Mouse (Mus musculus) gastrocnemius, adult 18-20 months (tissue): ENCODE measurements around the gene Ift27. TPM values are rescaled to one million over a fixed set of nuclear protein-coding genes. Genes with fewer than 3 reads are reported as not detected.

ENCODE experiments used
- DNase-seq: peaks from one replicate; pipeline ENCODE4 v3.0.0; 2021; ENCODE audit warnings: low spot score
- total RNA-seq, 2 experiments: library from RNA; stranded (reverse); gene quantifications; 2 replicates each; pipeline ENCODE4 v1.2.3; 2021

Gene Ift27
- total RNA-seq, 2 experiments from 2014 or later: 11.5 to 16.6 TPM

DNA sequence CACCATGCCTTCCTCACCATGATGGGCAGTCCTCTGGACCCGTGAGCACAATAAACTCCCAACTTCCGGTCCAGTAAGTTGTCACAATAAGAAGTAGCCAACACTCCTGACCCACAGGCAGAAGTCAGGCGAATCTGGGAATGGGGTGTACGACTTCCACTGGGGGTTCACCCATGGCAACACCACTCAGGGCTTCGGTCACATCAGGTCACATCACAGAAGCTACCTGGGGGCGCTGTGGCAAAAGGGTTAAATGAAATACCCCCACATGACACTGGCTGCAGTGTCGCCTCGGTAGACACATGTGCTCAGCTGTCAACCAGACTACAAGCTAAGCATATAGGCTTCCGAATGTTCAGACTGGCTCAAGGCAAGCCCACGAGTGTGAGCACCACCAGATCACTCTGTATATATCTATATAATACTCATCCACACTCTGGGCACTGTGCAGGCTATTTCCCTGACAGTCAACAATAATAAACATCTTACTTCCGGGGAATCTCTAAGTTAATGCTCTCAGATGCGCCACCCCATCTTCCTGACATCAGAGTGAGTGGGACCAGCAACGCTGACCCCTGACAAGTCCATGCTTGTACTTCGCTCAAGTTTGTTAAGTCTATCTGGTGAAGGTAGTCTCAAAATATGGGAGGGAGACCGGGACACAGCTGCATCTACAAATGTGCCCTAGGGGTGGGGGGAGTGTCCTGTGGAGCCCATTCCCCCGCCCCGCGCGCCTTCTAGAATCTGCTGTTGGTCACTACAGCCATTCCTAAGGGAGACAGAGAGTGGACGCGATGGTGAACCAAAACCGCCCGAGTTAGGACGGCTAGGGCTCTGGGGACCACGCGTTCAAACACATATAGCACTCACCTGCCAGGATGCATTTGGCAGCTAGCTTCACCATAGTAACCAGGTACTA lies 749 bp downstream of the Ift27 start:
- no peak for DNase-seq

DNA sequence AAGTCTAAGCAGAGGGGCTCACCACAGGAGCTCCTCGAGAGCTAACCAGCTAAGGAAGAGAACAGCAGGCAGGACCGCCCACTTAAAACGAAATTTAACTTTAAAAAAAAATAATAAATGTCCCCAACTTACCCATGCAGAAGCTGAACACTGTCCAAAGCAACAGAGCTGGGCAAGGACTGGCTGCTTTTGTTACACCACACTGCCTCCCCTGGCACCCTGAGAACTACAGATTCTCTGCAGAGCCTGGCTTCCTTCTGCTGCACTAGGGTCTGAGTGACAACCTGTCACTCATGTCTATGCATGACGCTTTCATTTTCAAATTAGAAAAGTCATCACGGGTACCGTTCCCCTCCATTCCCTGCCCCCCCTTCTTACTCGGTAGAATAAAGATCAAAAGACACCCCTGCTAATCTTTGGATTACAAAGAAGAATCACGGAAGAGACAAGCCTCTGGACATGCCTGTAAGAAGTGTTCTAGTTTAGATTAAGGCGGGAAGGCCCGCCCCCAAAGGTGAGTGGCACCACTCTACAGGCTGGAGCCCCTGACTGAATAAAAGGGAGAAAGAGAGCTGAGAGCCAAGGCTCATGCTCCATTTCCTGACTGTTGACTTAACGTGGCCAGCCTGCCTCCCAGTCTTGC lies 1.5 kb downstream of the Ift27 start:
- no peak for DNase-seq

DNA sequence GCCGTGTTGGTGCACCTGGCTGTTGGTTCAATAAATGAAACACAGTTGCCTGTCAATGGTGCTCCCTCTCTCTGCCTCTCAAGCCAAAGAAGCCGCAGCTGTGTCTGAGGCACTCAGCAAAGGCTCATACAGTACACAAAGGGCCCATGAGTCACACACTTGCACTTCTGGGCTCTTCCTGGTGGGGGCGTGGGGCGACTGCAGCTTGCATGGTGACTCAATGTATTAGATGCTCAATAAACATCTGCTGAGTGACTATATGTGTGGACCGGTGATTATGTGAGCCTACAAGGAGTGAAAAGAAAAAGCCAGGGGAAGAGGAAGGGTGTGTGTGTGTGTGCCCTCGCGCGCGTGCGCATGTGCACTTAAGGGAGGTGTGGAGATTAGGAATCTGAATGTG lies 2.3 kb downstream of the Ift27 start:
- no peak for DNase-seq

DNA sequence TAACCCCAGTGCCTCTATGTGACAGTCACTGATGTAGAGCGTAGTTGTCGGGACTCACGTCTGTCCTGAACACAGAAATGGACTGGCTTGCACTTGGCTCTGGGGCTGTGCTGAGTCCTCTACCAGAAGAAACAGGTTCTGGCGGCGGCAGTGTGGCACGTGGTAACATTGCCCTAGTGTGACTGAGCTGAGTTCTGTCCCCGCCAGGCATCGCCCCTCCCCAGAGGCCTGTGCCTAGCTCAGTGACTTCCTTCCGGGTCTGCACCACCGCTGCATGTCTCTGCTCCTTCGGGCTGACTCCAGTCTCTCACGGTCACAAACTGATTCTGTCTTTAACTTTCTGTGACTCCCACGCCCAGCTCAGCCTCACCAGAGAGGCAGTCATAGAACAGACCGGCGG lies 3.2 kb downstream of the Ift27 start:
- DNase-seq: no peak

DNA sequence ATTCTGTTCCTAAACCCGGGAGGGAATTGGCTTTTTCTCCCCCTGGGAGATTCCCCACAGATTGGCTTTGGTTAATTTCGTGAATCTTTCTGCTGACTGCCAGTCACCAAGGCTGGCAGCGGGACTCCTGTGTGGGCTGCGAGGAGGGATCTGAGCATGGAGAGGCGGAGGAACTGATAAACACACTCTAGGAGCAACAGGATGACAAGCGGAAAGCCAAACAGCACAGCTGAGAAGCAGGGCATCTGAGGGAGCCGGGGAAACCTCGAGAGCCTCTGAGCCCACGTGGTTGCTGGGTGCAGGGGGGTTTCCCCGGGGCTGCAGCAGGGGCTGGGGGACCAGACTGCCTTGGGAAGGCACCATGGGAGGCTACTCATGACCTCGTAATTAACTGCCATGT lies 4.3 kb downstream of the Ift27 start:
- DNase-seq: no peak

DNA sequence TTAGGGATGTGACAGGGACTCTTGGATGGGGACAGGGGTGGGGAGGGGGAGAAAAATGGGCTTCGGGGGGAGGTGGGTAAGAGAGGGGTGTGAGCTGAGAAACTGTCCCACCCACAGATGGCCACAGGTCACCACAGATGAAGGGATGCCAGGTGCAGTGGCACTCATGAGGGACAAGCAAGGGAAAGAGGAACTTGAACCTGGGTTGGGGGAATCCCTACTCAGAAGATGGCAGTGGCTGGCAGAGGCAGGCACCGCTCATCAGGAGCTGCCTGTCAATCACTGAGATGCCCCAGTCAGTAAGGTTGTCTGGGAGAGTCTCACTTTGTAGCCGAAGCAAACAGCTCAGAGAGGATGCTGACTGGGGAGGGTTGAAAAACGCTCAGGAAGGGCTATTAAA lies 8.6 kb downstream of the Ift27 start:
- no peak for DNase-seq

DNA sequence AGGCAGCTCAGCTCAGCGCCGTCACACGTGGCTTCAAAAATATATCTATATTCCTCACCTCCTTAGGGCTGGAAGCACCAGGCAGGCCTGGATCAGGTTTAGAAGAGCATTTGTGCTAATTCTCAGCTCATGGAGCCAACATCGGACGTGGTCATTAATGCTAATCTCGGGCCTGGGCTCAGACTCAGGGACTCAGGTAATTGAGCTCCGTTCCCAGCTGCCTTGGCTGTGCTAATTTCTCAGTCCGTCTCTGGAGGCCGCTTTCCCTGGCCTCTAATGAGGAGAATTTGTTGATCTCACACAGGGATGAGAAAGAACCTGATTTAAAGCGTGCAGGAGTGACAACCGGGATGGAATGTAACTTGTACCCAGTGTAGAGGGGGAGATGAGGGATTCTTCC lies 9.4 kb downstream of the Ift27 start:
- peak; percentile 25 for DNase-seq

DNA sequence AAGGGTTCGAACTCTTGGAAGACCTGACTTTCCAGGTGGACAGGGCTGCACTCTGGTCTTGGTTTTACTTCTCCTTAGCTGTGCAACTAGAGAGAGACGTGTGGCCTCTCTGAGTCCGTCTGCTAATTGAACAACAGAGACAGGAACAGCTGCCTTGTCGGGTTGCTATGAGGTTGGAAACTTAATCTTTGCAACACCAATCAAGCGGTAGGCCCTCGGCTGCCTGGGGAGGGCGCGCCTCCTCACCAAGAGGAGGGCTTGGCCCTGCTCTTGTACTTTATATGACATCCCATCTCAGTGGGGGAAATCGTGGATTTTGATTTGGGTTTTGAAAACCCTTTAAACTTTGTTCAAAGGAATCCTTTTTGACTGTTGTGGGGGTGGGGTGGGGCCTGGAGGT lies 12.0 kb downstream of the Ift27 start:
- no peak for DNase-seq

DNA sequence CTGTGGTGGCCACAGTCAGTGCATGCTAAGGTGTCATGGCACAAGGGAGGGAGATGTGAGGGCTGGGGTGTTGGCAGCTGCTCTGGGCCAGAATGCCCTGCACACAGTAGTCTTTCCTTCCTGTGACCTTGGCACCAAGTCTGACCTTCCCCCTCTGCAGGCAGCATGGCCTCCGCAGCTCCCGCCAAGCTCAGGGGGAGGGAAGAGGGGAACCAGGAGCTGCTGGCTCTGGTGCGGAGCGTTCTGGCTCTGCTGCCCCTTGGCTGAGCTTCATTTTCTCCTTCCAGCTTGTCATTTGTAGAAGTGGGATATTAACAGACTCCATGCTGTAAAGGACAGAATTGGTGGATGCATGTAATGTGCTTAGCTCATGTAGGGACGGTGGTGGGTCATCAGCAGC lies 15.6 kb downstream of the Ift27 start:
- no peak for DNase-seq

DNA sequence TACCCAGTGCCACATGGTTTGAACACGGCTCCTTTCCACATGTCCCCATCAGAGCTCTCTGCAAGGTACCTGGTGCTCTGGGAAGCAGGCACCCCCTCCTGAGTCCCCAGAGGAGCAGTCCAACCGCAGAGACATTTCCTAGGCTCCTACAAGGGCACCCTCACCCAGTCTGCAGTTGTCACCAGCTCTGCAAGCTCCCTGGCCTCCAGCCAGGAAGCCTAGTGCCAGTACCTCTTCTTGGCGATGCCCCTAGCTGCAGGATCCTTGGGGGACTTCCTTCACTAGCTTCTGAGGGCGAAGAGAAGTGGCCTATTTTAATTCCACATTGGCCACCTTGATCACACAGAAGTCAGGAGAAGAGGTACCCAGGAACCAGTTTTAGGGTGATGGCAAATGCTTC lies 16.1 kb downstream of the Ift27 start:
- no peak for DNase-seq

DNA sequence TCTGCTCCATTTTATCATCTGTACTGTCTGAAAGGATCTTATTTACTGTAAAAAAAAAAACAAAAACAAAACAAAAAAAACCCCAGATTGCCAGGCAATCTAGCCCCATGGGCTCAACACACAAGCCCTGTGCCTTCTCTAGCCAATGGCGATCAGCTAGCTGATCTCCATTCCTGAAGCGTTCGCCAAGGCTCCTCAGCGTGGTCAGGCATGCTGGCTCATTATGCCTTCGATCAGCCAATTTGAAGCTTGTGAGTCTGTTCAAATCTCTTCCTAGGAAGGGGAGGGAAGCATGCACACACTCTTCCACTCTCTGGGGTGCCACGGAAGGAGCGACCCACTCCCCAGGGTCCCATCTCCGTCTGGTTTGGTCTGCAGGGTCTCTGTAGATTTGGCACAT lies 16.6 kb downstream of the Ift27 start:
- DNase-seq: no peak

DNA sequence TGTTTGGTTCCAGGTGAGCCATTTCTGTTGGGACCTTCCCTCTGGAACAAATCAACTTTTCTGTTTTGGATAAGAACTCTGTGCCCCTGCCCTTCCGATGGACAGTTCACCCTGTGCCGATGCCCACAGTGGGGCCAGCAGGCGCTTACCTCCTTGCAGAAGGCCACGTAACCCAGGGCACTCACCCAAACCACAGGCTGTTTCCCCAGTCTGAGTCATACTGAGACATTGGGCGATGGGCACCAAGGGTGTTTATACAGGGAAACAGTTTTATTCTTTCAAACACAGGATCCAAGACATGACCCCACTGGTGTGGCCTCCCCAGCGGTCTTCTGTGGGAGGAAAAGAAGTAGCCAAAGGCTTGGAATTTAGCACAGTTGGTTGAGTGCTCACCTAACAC lies 18.5 kb downstream of the Ift27 start:
- no peak for DNase-seq

DNA sequence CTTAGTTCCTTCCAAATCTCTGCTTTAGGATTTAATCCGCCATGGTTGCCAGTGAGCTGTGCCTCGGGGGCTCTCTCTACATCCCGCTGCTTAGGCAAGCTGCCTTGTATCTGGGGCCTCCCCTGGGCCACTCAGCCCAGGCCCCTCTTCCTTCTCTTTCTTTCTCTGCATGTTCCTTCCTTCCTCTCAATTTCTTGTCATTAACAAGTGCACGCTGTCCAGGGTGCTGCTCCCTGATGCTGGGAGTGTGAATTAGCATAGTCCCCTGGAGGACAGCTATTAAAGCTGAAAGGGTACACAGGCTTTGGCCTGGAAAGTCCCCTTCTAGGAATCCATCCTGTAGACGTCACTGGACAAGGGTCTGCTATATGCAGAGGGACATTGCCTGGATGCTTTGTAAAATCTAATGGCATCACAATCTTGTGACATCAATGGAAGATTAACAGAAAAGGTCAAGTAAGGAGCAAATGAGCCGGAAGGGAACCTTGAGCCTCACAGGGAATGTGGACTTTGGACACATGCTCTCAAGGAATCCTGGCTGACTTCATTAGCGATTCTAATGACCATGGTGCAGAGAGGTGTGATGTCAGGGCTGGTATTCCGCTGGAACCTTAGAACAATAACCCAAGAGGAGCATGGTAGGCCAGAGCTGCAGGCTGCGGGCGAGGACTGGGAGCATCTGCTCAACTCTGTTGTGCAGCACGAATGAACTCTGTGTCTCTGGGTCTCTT lies 20.7 kb downstream of the Ift27 start:
- no peak for DNase-seq

DNA sequence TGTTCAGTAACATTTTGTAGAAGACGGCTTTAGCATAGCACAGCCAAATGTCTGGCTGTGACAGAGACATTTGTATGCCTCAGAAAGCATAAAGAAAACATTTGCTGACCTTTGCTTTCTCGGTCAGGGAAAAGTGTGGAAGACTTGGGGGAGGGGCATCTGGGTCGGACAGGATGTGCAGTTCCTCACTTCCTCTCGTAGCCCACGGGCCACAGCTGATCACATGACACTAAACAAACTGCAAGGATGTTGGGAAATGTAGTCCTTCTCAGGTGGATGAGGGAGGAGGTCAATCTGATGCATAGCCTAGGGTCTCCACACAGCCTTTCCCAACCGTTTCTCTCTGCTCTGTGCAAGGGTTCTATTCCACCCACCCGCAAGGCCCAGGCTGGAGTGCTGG lies 25.3 kb downstream of the Ift27 start:
- DNase-seq: no peak

DNA sequence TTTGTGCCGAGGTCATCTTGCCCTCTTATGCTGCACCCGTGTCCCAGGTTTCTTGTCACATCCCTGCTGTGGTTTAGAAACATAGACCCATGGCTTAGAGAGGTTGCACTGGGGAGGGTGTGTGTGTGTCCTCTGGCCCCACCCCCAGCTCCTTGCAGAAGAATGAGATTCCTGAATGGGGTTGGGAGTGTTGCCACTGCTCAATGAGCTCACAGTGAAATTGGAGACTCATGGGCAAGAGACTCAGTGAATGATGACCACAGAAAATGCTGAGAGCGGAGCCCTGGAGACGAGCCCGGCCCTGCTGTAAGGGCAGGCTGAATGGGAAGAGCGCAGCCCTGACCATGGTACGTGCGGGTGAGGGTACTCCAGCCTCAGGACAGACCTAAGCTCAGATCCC lies 33.7 kb downstream of the Ift27 start:
- no peak for DNase-seq

DNA sequence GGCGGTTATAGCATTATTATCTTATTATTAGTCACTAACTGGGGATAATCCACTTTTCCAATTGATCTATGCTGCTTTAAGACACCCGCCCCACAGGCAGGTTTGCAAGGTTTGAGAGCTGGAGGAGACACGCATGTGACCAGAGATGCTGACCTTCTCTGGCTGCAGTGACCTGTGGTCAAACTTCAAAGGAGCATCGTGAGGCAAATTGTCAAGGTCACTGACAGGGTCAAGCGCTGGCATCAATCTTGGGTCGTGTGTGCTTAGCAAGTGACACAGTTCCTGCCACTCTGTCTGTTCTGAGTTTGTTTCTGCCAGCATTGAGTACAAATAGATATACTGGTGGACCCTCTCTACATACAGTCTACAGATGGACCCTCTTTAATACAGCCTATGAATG lies 39.3 kb downstream of the Ift27 start:
- DNase-seq: no peak

DNA sequence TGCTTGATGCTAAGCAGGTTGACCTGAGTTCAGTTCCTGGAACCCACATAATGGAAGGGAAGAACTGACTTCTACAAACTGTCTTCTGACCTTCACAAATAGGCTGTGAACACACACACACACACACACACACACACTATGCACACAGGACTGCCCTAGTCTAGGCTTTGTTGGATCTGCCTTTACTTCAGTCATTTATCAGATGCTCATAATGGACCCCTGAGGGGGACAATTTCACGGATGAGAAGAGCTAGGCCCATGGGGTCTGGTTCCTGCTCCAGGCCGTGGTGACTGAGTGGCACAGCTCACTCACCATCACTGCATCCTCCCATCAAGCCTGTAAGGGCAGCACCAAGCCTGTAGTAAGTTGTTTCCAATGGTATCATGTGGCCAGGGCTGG lies 40.5 kb downstream of the Ift27 start:
- no peak for DNase-seq

DNA sequence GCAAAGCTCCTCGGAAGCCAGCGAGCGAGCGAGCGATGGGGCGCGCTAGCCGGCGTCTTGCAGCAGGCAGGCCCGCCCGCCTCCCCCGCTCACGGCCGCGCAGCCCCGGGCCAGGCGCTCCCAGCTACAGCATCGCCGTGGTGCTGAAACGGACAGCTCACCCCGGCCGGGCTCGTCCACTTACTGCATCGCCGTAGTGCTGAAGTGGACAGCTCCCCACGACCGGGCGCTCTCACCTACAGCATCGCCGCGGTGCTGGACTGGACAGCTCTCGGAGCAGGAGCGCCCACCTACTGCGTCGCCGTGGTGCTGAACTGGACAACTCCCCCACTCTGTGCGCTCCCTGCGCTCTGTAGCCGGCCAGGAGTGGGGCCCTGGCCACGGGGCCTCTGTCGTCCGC lies 54.2 kb downstream of the Ift27 start, which contains the start of gene Cacng2:
Cacng2 (minus strand) TSS at position 325 of the 400 bp plus-strand sequence.
- DNase-seq: peak; percentile 91

DNA sequence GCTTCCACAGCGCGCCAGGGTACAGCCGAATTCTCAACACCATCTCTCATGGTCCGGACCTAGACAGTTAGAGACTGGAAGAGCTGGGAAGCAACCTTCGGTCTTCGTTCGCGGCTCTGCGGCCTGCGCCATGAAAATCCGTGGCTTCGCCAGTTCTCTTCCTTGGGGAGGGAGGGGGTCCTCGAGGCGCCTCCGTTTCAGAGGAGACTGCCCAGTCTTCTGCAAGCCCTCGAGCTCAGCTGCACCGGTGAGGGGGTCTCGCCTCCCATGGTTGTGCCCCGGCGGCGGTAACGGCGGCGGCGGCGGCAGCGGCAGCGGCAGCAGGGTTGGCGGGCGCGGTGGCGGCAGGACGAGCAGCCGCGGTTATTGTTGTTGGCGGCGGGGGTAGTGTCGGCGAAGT lies 54.7 kb downstream of the Ift27 start:
- no peak for DNase-seq

DNA sequence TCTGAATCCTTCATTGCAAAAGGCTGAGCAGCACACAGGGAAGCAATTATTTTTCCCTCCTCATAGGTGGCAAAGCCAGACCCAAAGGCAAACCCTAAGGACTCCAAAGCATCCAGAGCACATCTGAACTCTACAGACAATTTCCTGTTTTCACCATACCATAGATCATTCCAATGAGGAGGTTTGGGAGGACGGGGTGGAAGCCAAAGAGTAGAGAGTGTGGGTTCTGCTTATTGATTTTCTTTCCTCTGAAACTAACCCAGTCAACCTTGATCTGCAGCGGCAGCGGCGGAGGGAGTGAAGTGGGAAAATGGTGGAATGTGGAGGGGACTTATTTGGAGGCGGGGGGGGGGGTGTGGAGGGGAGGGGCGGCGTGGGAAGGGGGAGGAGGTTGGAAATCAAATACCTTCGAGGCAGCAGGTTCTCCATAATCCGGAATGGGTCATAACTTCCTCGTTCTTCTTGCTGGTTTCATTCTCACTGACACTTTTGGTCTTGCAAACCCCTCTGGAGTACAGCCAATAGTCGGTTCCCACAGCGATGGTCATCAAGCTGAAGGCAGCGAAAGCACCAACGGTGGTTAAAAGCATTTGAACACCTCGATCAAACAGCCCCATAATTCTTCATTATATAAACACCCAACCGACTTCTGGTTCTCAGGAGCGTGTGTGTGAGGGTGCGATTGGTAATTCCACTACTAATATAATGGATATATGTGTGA lies 55.5 kb downstream of the Ift27 start:
- no peak for DNase-seq

DNA sequence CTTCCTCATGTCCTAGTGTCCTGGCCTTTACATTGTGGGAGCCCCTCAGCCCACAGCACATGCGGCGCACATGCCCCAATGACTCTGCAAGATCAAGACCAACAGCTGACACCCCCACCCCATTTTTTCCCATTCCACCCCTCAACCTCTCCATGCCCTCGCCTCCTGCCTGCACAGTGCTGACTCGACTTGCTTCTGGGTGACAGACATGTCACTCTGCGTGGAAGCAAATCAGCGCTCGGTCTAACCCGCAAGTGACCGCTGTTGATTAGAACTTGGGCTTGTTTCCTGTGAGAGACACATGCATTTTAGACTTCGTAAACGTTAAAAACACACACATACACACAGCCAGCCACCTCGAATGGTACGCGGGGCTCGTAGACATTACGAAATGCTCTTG lies 56.2 kb downstream of the Ift27 start:
- DNase-seq: no peak

DNA sequence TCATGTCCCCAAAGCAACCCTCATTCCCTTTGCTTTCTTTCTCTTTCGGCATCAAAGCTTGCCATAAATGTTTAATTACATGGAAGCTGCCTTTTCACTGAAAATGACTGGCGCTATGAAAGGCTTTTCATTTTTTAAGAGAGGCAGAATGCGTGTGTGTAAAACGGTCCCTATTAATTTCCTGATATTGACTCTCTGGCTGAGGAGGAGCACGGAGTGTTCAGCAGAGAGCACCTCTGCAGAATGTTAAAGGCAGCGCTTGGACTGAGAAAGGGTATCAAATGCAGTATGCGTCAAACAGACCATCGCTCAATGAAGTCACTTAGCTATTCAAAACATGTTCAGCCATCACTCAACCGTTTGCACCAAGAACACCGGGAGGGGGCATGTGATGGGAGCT lies 57.0 kb downstream of the Ift27 start:
- DNase-seq: no peak
